Mouse (Mus musculus) limb, embryonic 11.5 days (tissue): ENCODE measurements around the gene Decr2. TPM values are rescaled to one million over a fixed set of nuclear protein-coding genes. Genes with fewer than 3 reads are reported as not detected.

Experiments
- ATAC-seq: fragments of 200-750 bp; cut with Nextera tagmentation; 2 replicates; pipeline ENCODE4 v1.8.0; 2017; ENCODE audit warnings: low read depth; ENCODE audit not compliant: insufficient number of reproducible peaks, low FRiP score, low TSS enrichment
- DNase-seq: peaks from one replicate; pipeline ENCODE4 v3.0.0-alpha.2; 2015; ENCODE audit warnings: low spot score
- H3K27ac ChIP-seq: fragments of 300-500 bp; sonication (generic); replicated peaks from 2 replicates; pipeline ENCODE4 v1.5.1; 2014; ENCODE audit warnings: low read depth, mild to moderate bottlenecking, low read length
- H3K27me3 ChIP-seq: fragments of 300-500 bp; sonication (generic); 2 replicates; pipeline ENCODE4 v1.6.1; 2014; ENCODE audit warnings: mild to moderate bottlenecking, low read length, mixed read lengths; ENCODE audit not compliant: control insufficient read depth, insufficient read depth
- H3K36me3 ChIP-seq: fragments of 300-500 bp; sonication (generic); 2 replicates; pipeline ENCODE4 v1.6.1; 2014; ENCODE audit warnings: mild to moderate bottlenecking, low read length, moderate library complexity, mixed read lengths; ENCODE audit not compliant: control insufficient read depth, insufficient read depth
- H3K4me1 ChIP-seq: fragments of 300-500 bp; sonication (generic); 2 replicates; pipeline ENCODE4 v1.6.1; 2014; ENCODE audit warnings: low read length, mixed read lengths; ENCODE audit not compliant: control insufficient read depth, insufficient read depth
- H3K4me2 ChIP-seq: fragments of 300-500 bp; sonication (generic); 2 replicates; pipeline ENCODE4 v1.6.1; 2014; ENCODE audit warnings: low read depth, mild to moderate bottlenecking, moderate library complexity; ENCODE audit not compliant: severe bottlenecking
- H3K4me3 ChIP-seq: fragments of 300-500 bp; sonication (generic); 2 replicates; pipeline ENCODE4 v1.5.1; 2014; ENCODE audit warnings: low read depth, low read length
- H3K9ac ChIP-seq: fragments of 300-500 bp; sonication (generic); 2 replicates; pipeline ENCODE4 v1.6.1; 2014; ENCODE audit warnings: mild to moderate bottlenecking, low read length
- H3K9me3 ChIP-seq: fragments of 300-500 bp; sonication (generic); 2 replicates; pipeline ENCODE4 v1.6.1; 2016; ENCODE audit warnings: low read length; ENCODE audit not compliant: control insufficient read depth
- WGBS: fragments of 180-500 bp; shearing (Covaris S2); extraction: QIAGEN DNeasy Blood & Tissue Kit; methylation state at CpG from one replicate; pipeline ENCODE4 v1.1.7; 2014; 5-methylcytosine and 5-hydroxymethylcytosine counted together
- polyA plus RNA-seq: library from polyadenylated mRNA; unstranded; fragments of >200 nt; fragmentation: Nextera tagmentation; extraction: Ambion mirVana; gene quantifications from 2 replicates; pipeline ENCODE4 v1.2.1, GENCODE M21; 2014

Decr2 gene
- polyA plus RNA-seq, 1 experiment from 2014 or later, result 19.0 TPM

DNA sequence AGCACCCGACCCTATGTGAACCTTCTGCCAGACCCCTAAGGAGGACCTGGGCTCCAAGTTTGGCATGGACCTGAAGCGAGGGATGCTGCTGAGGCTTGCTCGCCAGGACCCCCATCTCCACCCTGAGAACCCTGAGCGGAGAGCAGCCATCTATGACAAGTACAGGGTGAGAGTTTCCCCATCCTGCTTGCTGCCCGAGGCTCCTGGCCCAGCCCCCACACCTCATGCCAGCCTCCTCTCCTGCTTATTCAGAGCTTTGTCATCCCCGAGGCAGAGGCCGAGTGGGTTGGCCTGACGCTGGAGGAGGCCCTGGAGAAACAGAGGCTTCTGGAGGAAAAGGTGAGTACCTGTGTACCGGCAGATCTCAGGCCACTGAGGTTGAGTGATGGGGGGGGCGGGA is 35.1 kb upstream of the Decr2 start:
- Histone ChIP-seq H3K27ac (no peak overlapping the region), H3K27me3 (no peaks in the 10 kb centered on the region), H3K4me2 (no peak overlapping the region), H3K4me3 (no peak overlapping the region), H3K36me3 (peaks cover 2% of the 10 kb centered on the region; the same call in 1 of the 2 replicates), H3K9me3 (no peaks in the 10 kb centered on the region), H3K4me1 (peaks cover 13% of the 10 kb centered on the region), H3K9ac (no peak overlapping the region)
- WGBS, result 92% methylated on average over 10 of the region's 10 CpGs
- ATAC-seq (no peak), DNase-seq (no peak)

- DNase-seq, result no peak
Measured at GRCm38 (mm10) chr17:26124560-26124959, 34.4 kb upstream of the Decr2 start.

GRCm38 (mm10) chr17:26123267-26123684 is 33.1 kb upstream of the Decr2 start, which contains the start of gene Mrpl28:
Gene Mrpl28 (plus strand): TSS chr17:26123500.
- peak within 1 kb of the TSS; percentile 64 for H3K9ac ChIP-seq
- H3K27me3 ChIP-seq, result 0 out of 2 replicates have a peak, but pooled peaks cover 1% of the 10 kb centered on the region
- no peak within 1 kb of the TSS for H3K27ac ChIP-seq
- ATAC-seq (peak; percentile 80), DNase-seq (peak; percentile 96)
- H3K4me1 ChIP-seq, result peaks cover 13% of the 10 kb centered on the region
- H3K36me3 ChIP-seq, result peaks cover 2% of the 10 kb centered on the region; the same call in 1 of the 2 replicates
- H3K4me3 ChIP-seq, result peak within 1 kb of the TSS; percentile 79
- no peaks in the 10 kb centered on the region for H3K9me3 ChIP-seq
- H3K4me2 ChIP-seq, result peak within 1 kb of the TSS; percentile 57
- WGBS, result under 1% methylated on average over 32 of the region's 32 CpGs

More at GRCm38 (mm10) chr17:26124560-26124959, 34.4 kb upstream of the Decr2 start:
- Histone ChIP-seq H3K36me3 (peaks cover 2% of the 10 kb centered on the region; the same call in 1 of the 2 replicates), H3K27ac (no peak overlapping the region), H3K4me2 (peak overlapping the region; percentile 57), H3K9ac (no peak overlapping the region), H3K27me3 (no peaks in the 10 kb centered on the region), H3K9me3 (no peaks in the 10 kb centered on the region), H3K4me3 (peak overlapping the region; percentile 79), H3K4me1 (peaks cover 13% of the 10 kb centered on the region)
- no peak for ATAC-seq
- 91% methylated on average over 7 of the region's 7 CpGs for WGBS

DNA sequence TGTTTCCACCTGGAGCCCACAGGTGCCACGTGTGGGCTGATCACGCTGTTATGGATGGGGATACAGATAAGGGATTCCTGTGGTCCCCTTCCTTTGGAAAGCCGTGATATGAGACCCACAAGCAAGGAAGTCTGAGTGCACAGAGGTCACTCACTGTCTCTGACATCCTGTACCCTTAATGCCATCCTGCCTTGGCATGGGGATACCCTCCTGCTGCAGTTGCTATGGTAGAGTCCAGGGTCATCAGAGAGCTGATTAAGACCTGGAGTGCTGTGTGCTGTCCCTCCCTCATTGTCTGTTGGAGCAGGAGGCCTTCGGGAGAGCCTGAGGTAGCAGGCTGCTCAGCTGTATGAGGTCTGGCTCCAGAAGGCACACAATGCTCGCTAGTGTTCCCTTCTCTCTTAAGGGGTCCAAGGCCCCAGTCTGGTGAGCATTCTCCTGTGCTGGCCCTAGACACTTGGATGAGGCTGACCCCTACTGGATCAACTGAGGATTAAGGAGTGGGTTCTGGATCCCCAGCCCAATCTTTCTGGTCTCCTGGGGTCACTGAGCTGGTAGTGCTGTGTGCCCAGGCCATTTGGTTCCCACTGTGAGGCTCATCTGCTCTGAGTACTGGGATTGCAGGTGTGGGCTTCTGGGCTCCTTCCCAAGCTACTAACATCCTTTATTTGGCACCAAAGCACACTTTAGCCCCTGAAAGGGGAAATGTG is 32.4 kb upstream of the Decr2 start:
- no peaks in the 10 kb centered on the region for H3K9me3 ChIP-seq
- WGBS, result 63% methylated on average over 5 of the region's 5 CpGs
- H3K4me1 ChIP-seq, result peaks cover 13% of the 10 kb centered on the region
- ATAC-seq (no peak), DNase-seq (no peak)
- H3K27me3 ChIP-seq, result peaks cover 3% of the 10 kb centered on the region; the same call in 1 of the 2 replicates
- no peak overlapping the region for H3K4me2 ChIP-seq
- no peak overlapping the region for H3K27ac ChIP-seq
- no peak overlapping the region for H3K9ac ChIP-seq
- H3K36me3 ChIP-seq, result peaks cover 2% of the 10 kb centered on the region; the same call in 1 of the 2 replicates
- H3K4me3 ChIP-seq, result no peak overlapping the region

DNA sequence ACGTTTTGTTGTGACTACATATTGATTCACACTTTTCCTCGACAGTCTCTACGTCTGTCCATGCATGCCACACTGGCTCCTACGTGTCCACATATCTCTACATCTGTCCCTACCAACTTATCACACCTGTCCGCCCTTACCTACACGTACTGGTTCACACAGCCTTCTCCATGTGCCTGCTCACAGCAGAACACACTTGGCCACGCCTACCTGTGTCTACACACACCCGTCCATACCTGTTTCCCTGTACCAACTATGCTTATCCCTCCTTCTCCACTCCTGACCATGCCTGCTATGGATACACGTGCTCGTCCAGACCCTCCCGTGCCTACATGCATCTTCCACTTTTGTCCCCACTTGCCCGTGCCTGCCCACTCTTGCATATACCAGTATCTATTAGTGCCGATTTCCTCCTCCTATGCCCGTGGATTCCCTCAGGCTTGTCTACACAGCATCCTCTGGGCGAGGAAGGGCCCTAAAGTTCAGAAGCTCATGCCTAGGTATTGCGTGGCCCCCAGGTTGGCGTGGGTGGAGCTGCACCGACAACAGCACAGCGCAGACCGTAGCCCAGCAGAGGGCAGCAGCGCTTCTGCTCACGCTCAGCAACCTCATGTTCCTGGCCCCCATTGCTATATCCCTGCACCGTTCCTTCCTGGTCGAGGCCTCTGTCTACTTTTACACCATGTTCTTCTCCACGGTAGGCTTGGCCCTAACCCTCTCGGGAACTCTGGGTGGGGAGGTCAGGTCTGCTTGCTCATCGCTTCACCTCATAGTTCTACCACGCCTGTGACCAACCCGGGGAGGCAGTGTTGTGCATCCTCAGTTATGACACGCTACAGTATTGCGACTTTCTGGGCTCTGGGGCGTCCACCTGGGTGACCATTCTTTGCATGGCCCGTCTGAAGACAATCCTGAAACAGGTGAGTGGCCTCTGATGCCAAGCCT is 29.9 kb upstream of the Decr2 start:
- H3K4me3 ChIP-seq, result no peak overlapping the region
- H3K4me2 ChIP-seq, result no peak overlapping the region
- H3K9ac ChIP-seq, result no peak overlapping the region
- ATAC-seq (0 out of 2 replicates have a peak, but pooled peaks have one; percentile 40), DNase-seq (peak; percentile 80)
- no peaks in the 10 kb centered on the region; the same call in 1 of the 2 replicates for H3K36me3 ChIP-seq
- H3K27ac ChIP-seq, result no peak overlapping the region
- no peaks in the 10 kb centered on the region for H3K9me3 ChIP-seq
- H3K4me1 ChIP-seq, result peaks cover 12% of the 10 kb centered on the region
- 50% methylated on average over 33 of the region's 33 CpGs for WGBS
- peaks cover 15% of the 10 kb centered on the region for H3K27me3 ChIP-seq

DNA sequence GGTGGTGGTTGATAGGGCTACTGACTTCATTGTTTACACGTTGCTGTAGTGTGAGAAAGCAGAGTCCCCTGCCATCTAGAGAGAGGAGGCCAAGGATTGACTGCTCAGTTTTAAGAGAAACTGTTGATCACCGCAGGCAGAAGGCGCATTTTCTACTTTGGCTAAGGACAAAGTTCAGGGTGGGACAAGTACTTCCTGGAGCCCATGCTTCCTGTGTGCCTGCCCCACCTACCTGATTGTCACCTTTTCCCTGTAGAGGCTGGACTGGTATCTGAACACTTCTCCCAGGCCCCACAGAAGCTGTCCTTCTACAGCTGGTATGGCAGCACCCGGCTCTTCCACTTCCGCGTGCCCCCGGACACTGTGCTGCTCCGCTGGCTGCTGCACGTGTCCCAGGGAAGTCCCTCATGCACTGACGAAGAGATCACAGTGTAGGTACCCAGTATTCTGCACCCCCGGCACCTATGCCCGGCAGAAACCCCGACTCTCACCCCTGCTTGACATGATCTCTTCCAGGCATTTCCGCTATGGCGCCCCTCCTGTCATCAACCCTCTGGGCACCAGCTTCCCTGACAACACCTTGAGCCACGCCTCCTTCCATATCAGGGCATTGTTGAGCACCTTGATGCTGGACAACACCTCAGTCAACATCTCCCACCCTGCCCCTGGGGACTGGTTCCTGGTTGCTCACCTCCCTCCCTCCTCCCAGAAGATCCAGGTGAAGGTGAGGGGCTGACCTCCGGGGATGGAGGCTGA is 26.5 kb upstream of the Decr2 start:
- ATAC-seq (no peak), DNase-seq (no peak)
- H3K9me3 ChIP-seq, result no peaks in the 10 kb centered on the region
- no peak overlapping the region for H3K4me3 ChIP-seq
- WGBS, result 86% methylated on average over 17 of the region's 17 CpGs
- H3K27ac ChIP-seq, result no peak overlapping the region
- H3K27me3 ChIP-seq, result peaks cover 45% of the 10 kb centered on the region
- H3K4me2 ChIP-seq, result no peak overlapping the region
- H3K9ac ChIP-seq, result no peak overlapping the region
- H3K4me1 ChIP-seq, result peaks cover 8% of the 10 kb centered on the region; the same call in 1 of the 2 replicates
- H3K36me3 ChIP-seq, result no peaks in the 10 kb centered on the region

GRCm38 (mm10) chr17:26115956-26116487 is 25.9 kb upstream of the Decr2 start:
- no peak overlapping the region for H3K27ac ChIP-seq
- peaks cover 11% of the 10 kb centered on the region for H3K4me1 ChIP-seq
- H3K4me2 ChIP-seq, result no peak overlapping the region
- ATAC-seq, result no peak
- H3K9me3 ChIP-seq, result no peaks in the 10 kb centered on the region
- peaks cover 52% of the 10 kb centered on the region for H3K27me3 ChIP-seq
- no peak overlapping the region for H3K9ac ChIP-seq
- DNase-seq, result no peak
- no peak overlapping the region for H3K4me3 ChIP-seq
- no peaks in the 10 kb centered on the region for H3K36me3 ChIP-seq
- WGBS, result 54% methylated on average over 2 of the region's 3 CpGs
